Mouse (Mus musculus) urinary bladder, postnatal 4 days (tissue): ENCODE measurements at regions not wholly inside any gene's neighbourhood (a gene's known extent, or its start where the extent isn't known, plus 50 kb on each side); places are given as distances from the start of the nearest gene placed in this dataset.

Source experiments
- DNase-seq, 2 experiments: peaks; one replicate each; pipeline ENCODE4 v3.0.0; 2021 to 2022; ENCODE audit warnings: low spot score in 2 of 2

GRCm38 (mm10) chr2:101175124-101175523 is 449.4 kb upstream of the Rag2 start:
- no peak for DNase-seq

- DNase-seq, result no peak
Measured at GRCm38 (mm10) chr2:101206637-101207036, 417.9 kb upstream of the Rag2 start.

- no peak for DNase-seq
Measured at GRCm38 (mm10) chr2:101209136-101209535, 415.4 kb upstream of the Rag2 start.

- no peak for DNase-seq
Measured at GRCm38 (mm10) chr2:101220759-101221158, 403.8 kb upstream of the Rag2 start.

- DNase-seq, result no peak
Measured at GRCm38 (mm10) chr2:101242983-101243382, 381.5 kb upstream of the Rag2 start.

GRCm38 (mm10) chr2:101247133-101247532 is 377.4 kb upstream of the Rag2 start:
- DNase-seq, result no peak

- DNase-seq, result no peak
Measured at GRCm38 (mm10) chr2:101252228-101252627, 372.3 kb upstream of the Rag2 start.

- no peak for DNase-seq
Measured at GRCm38 (mm10) chr2:101256464-101256863, 368.1 kb upstream of the Rag2 start.

GRCm38 (mm10) chr2:101263934-101264333 is 360.6 kb upstream of the Rag2 start:
- no peak for DNase-seq

- DNase-seq, result no peak
Measured at GRCm38 (mm10) chr2:101266685-101267374, 357.7 kb upstream of the Rag2 start.

- DNase-seq, result no peak
Measured at GRCm38 (mm10) chr2:101274045-101274664, 350.4 kb upstream of the Rag2 start.

GRCm38 (mm10) chr2:101284886-101285285 is 339.6 kb upstream of the Rag2 start:
- DNase-seq, result no peak

GRCm38 (mm10) chr2:101288119-101288518 is 336.4 kb upstream of the Rag2 start:
- no peak for DNase-seq

- no peak for DNase-seq
Measured at GRCm38 (mm10) chr2:101289168-101289567, 335.4 kb upstream of the Rag2 start.

- no peak for DNase-seq
Measured at GRCm38 (mm10) chr2:101290738-101291137, 333.8 kb upstream of the Rag2 start.

- DNase-seq, result no peak
Measured at GRCm38 (mm10) chr2:101295678-101296368, 328.7 kb upstream of the Rag2 start.

GRCm38 (mm10) chr2:101296369-101296682 is 328.2 kb upstream of the Rag2 start:
- DNase-seq, result no peak

- no peak for DNase-seq
Measured at GRCm38 (mm10) chr2:101296778-101297177, 327.7 kb upstream of the Rag2 start.

- DNase-seq, result no peak
Measured at GRCm38 (mm10) chr2:101299126-101299525, 325.4 kb upstream of the Rag2 start.

- no peak for DNase-seq
Measured at GRCm38 (mm10) chr2:101300106-101300505, 324.4 kb upstream of the Rag2 start.

GRCm38 (mm10) chr2:101321286-101321914 is 303.1 kb upstream of the Rag2 start:
- DNase-seq, result no peak

GRCm38 (mm10) chr2:101356709-101357108 is 267.8 kb upstream of the Rag2 start:
- DNase-seq, result no peak

- no peak for DNase-seq
Measured at GRCm38 (mm10) chr2:101364256-101364655, 260.3 kb upstream of the Rag2 start.
